Mouse (Mus musculus): Measurements from ENCODE around the gene Reps2. TPM values are rescaled to one million over a fixed set of nuclear protein-coding genes. Genes with fewer than 3 reads are reported as not detected.

Gene Reps2
- polyA plus RNA-seq, 1 experiment from 2014 or later = 1.4 TPM

DNA sequence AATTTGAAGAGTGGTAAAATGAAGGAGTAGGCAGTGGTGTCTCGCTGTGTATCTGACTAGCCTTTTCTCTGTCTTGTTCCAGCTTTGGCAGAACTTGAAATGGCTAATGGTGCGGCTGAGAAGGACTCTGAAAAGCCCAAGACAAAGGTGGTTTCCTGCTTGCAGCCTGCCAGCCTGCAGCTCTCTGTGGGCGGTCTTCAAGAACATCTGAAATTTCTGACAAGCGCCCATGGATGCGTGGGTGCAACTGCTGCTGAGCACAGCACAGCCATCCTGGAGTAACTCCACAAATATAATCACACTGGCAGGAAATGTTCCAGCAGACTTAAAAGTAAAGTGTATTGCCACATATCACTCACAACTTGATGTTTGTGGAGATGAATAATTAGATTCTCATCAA is 181.3 kb downstream of the Reps2 start:
- H3K36me3 ChIP-seq = no peaks in the 10 kb centered on the region
- H3K9ac ChIP-seq = no peak overlapping the region
- no peaks in the 10 kb centered on the region for H3K4me1 ChIP-seq
- no peak overlapping the region for H3K4me3 ChIP-seq
- ATAC-seq (ENCODE audit: low FRiP score, low read depth) = no peak
- 78% methylated on average over 5 of the region's 5 CpGs for WGBS
- no peak overlapping the region for H3K27ac ChIP-seq
- no peak overlapping the region for H3K4me2 ChIP-seq (replicated peaks)
- H3K9me3 ChIP-seq = no peaks in the 10 kb centered on the region
- H3K27me3 ChIP-seq = peaks cover 6% of the 10 kb centered on the region; the same call in 1 of the 2 replicates

DNA sequence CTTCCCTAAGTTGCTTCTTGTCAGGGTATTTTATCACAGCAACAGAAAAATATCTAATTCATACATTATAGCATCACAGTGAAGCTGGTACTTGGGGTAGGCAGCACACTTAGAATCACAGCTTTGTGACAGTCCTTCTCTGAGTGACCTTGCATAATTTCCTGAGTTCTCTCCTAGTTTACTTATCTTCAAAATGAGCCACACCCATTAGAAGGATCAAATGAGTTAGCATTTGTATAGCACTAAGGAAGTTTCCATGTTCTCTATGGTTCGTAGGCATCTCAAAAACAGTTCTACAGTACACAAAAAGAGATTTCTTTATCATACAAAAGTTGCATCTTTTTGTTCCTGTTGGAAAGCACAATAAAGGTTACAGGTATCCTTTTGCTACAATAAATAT is 187.0 kb downstream of the Reps2 start:
- no peak overlapping the region for H3K4me3 ChIP-seq

DNA sequence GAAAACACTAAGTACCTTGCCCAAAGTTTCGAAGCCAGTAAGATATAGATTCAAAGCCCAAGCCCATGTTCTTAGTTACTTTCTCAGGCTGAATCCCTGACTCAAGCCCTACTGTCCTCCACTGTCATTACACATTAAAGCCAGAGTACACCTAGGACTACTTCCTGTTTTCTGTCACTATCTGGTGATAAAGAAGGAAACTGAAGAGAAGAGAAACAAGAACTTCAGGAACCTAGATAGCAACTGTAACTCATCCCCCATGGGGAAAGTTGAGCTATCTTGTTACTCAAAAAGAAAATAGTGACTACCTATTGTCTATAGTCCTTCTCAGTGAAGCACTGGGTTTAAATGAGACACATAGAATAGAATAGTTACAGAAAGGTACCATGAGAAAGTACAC is 188.1 kb downstream of the Reps2 start:
- Histone ChIP-seq H3K27ac (no peak overlapping the region), H3K27me3 (peaks cover 18% of the 10 kb centered on the region; the same call in 1 of the 2 replicates), H3K4me2 (replicated peaks) (no peak overlapping the region), H3K36me3 (no peaks in the 10 kb centered on the region), H3K9me3 (no peaks in the 10 kb centered on the region), H3K9ac (no peak overlapping the region), H3K4me1 (no peaks in the 10 kb centered on the region), H3K4me3 (no peak overlapping the region)
- no peak for ATAC-seq (ENCODE audit: low FRiP score, low read depth)
- 76% methylated on average over 1 of the region's 1 CpGs for WGBS

More for the DNA sequence above, 187.0 kb downstream of the Reps2 start:
- Histone ChIP-seq H3K27ac (no peak overlapping the region), H3K9me3 (no peaks in the 10 kb centered on the region), H3K36me3 (no peaks in the 10 kb centered on the region), H3K4me1 (no peaks in the 10 kb centered on the region), H3K9ac (no peak overlapping the region), H3K27me3 (peaks cover 14% of the 10 kb centered on the region; the same call in 1 of the 2 replicates), H3K4me2 (replicated peaks) (no peak overlapping the region)
- no peak for ATAC-seq (ENCODE audit: low FRiP score, low read depth)
- 82% methylated on average over 1 of the region's 1 CpGs for WGBS

DNA sequence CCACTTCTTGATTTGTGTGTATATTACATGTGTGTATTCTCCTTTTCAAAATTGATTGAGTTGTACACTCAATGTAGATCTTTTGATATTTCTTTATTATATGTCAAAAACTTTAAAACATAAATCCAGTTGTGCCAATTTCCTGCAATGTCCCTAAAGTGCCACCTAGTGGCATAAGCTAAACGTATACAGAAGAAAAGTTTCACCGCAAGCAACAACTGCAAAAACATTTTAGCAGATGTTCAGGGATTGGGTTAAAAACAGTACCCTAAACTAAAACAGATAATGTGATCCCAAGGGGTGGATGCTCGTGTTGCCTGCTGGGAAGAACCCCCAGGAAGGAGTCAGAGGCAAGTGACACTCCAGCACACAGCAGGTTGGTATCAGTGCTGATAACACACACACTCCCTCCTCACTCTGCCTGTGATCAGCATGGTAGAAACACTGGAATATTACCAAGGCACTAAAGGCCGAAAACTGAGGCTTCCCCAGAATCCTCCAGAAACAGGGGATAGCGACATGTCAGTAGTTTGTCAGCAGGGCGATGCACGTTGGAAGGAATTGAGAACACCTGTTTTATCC is 189.5 kb downstream of the Reps2 start:
- no peak overlapping the region for H3K9ac ChIP-seq
- peaks cover 14% of the 10 kb centered on the region; the same call in 1 of the 2 replicates for H3K27me3 ChIP-seq
- H3K9me3 ChIP-seq = no peaks in the 10 kb centered on the region
- H3K4me2 ChIP-seq (replicated peaks) = no peak overlapping the region
- H3K36me3 ChIP-seq = no peaks in the 10 kb centered on the region
- 55% methylated on average over 7 of the region's 7 CpGs for WGBS
- H3K4me1 ChIP-seq = no peaks in the 10 kb centered on the region
- no peak overlapping the region for H3K4me3 ChIP-seq
- no peak overlapping the region for H3K27ac ChIP-seq
- ATAC-seq (ENCODE audit: low FRiP score, low read depth) = no peak

DNA sequence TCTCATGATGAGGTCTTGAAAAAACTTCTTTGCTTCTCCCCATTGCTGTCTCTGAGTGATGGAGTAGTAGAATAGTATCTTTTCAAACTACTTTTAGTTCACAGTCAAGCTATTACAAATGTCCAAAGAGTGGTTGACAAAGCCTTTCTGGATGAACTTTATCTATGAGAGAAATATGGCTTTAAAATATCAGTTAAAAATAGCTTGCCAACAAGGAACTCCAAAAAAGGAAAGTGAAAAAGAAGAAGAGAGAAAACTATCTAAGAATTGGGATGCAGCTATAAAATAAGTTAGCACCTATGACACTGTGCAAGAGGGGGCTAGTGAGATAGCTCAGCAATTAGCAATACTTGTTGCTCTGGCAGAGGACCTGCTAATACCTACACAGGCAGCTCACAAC is 190.8 kb downstream of the Reps2 start:
- H3K4me3 ChIP-seq = no peak overlapping the region
- no peaks in the 10 kb centered on the region for H3K4me1 ChIP-seq
- peaks cover 19% of the 10 kb centered on the region; the same call in 1 of the 2 replicates for H3K27me3 ChIP-seq
- no peaks in the 10 kb centered on the region for H3K9me3 ChIP-seq
- H3K9ac ChIP-seq = no peak overlapping the region
- no peaks in the 10 kb centered on the region for H3K36me3 ChIP-seq
- H3K27ac ChIP-seq = no peak overlapping the region
- no peak for ATAC-seq (ENCODE audit: low FRiP score, low read depth)
- H3K4me2 ChIP-seq (replicated peaks) = no peak overlapping the region

DNA sequence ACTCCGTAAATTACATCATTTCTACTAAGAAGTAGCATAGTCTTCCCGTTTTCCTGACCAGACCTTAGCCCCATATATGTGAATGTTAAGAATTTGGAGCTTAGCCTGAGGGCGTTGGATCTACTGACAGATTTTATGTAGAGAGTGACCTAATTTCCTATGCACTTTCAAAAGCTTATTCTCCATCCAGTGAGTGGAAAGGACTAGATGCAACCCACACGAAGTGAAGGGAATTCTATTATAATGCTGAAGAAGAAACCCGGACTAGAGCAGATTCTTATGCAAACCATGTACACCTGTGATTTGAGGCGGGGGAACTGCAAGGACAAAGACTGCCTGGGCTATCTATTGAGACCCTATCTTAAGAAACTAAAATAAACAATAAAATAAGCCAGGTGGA is 195.5 kb downstream of the Reps2 start:
- Histone ChIP-seq H3K9ac (no peak overlapping the region), H3K9me3 (no peaks in the 10 kb centered on the region), H3K27ac (no peak overlapping the region), H3K36me3 (no peaks in the 10 kb centered on the region), H3K4me3 (no peak overlapping the region), H3K4me2 (replicated peaks) (no peak overlapping the region), H3K27me3 (peaks cover 34% of the 10 kb centered on the region; the same call in 1 of the 2 replicates), H3K4me1 (no peaks in the 10 kb centered on the region)
- 59% methylated on average over 6 of the region's 6 CpGs for WGBS
- ATAC-seq (ENCODE audit: low FRiP score, low read depth) = no peak

DNA sequence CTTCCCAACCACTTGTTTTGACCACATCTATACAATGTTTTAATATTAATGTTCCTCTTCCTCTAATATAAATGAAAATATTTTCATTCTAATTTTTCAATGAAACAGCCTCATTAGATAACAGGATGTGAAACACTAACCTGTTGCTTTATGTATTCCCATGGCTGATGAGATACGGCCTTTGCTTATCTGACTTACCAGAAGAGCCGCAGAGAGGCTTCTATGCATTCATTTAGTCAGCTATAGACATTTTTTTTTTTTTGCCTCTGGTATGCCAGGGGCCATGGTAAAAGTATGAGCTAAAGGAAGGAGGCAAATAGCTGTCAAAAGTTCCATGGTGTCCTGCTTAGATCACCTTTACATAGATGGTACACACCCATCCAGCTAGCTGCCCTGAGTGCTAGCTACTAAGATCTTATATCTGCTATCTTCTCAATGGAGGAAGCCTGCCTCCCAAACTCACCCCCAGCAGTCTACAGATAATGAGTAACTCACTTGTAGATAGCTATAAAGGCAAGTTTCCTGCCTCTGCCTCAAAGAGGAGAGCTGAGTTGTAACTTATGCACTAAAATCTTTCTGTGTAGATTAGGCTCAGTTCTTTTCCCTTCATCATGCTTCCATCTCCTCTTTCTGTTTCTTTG is 196.7 kb downstream of the Reps2 start:
- Histone ChIP-seq H3K36me3 (no peaks in the 10 kb centered on the region), H3K9me3 (no peaks in the 10 kb centered on the region), H3K27me3 (peaks cover 41% of the 10 kb centered on the region), H3K4me1 (no peaks in the 10 kb centered on the region), H3K4me2 (replicated peaks) (no peak overlapping the region), H3K4me3 (no peak overlapping the region), H3K27ac (no peak overlapping the region), H3K9ac (no peak overlapping the region)
- WGBS = 93% methylated on average over 2 of the region's 2 CpGs
- ATAC-seq (ENCODE audit: low FRiP score, low read depth) = no peak

DNA sequence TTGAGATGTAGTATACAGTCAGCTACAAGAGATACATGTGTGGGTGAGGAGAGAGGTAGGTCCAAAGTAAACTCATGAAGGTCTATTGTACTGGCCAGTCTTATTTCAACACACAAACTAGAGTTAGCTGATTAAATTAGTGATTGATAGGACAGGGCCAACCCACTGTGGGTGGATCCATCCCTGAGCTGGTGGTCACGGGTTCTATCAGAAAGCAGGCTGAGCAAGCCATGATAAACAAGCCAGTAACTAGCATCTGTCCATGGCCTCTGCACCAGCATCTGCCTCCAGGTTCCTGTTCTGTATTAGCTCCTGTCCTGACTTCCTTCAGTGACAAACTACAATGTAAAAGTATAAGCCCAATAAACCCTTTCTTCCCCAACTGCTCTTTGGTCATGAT is 200.1 kb downstream of the Reps2 start:
- 81% methylated on average over 1 of the region's 1 CpGs for WGBS
- no peak overlapping the region for H3K27ac ChIP-seq
- no peak overlapping the region for H3K9ac ChIP-seq
- peaks cover 53% of the 10 kb centered on the region for H3K27me3 ChIP-seq
- no peak overlapping the region for H3K4me2 ChIP-seq (replicated peaks)
- H3K4me1 ChIP-seq = no peaks in the 10 kb centered on the region
- H3K9me3 ChIP-seq = no peaks in the 10 kb centered on the region
- no peaks in the 10 kb centered on the region for H3K36me3 ChIP-seq
- no peak overlapping the region for H3K4me3 ChIP-seq
- ATAC-seq (ENCODE audit: low FRiP score, low read depth) = no peak

DNA sequence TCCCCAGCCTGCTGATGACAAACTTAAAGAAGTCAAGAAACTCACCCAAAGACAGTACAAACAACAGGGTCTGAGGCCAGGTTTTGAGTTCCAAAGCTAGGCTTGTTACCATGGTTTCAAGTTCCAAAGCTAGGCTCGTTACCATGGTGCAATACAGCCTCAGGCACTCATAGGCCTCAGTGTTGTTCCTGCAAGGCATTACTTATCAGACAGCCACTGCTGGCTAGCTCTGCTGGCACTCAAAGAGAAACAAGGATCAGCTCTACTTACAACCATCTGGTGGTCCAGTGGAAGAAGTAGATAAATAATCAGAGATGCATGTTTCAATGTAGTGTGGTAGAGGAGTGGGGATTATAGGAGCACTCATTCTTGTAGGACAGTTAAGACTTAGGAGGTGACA is 200.5 kb downstream of the Reps2 start:
- no peaks in the 10 kb centered on the region for H3K36me3 ChIP-seq
- H3K9ac ChIP-seq = no peak overlapping the region
- H3K4me2 ChIP-seq (replicated peaks) = no peak overlapping the region
- H3K9me3 ChIP-seq = no peaks in the 10 kb centered on the region
- ATAC-seq (ENCODE audit: low FRiP score, low read depth) = no peak
- H3K4me3 ChIP-seq = no peak overlapping the region
- H3K4me1 ChIP-seq = no peaks in the 10 kb centered on the region
- 46% methylated on average over 1 of the region's 1 CpGs for WGBS
- peaks cover 55% of the 10 kb centered on the region for H3K27me3 ChIP-seq
- no peak overlapping the region for H3K27ac ChIP-seq

DNA sequence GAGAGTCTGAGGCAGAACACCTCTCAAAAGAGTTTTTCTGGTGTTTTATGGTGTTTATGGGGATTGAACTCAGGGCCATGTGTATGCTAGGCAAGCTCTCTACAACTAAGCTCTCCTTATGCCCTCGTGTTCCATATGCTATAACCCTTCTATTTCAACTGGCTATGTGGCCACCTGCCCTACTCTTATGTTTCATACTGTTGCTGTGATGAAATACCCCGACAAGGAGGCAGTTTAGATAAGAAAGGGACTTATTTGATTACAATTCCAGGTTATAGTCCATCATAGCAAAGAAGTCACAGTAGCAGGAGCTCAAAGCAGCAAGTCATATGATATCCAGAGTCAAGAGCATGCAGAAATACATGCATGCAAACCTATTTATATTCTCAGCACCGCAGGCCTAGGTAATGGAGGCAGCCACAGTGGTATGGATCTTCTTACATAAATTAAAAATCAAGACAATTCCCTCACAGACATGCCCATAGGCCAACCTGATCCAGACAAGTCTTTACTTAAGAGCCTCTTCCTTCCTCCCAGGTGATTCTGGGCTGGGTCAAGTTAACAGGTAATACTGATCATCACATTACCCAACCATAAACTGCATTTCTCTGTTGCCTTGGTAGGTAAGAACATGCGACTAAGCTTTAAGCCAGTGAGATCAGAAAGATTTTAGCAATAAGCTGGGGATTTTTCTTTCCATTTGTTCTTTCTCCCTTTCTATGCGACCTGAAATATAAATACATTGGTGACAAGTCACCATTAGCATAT is 210.5 kb downstream of the Reps2 start:
- Histone ChIP-seq H3K4me3 (no peak overlapping the region), H3K27me3 (peaks cover 11% of the 10 kb centered on the region; the same call in 1 of the 2 replicates), H3K4me2 (replicated peaks) (no peak overlapping the region), H3K9ac (no peak overlapping the region), H3K36me3 (no peaks in the 10 kb centered on the region), H3K9me3 (no peaks in the 10 kb centered on the region), H3K27ac (no peak overlapping the region), H3K4me1 (no peaks in the 10 kb centered on the region)
- no peak for ATAC-seq (ENCODE audit: low FRiP score, low read depth)
- 71% methylated on average over 5 of the region's 5 CpGs for WGBS

DNA sequence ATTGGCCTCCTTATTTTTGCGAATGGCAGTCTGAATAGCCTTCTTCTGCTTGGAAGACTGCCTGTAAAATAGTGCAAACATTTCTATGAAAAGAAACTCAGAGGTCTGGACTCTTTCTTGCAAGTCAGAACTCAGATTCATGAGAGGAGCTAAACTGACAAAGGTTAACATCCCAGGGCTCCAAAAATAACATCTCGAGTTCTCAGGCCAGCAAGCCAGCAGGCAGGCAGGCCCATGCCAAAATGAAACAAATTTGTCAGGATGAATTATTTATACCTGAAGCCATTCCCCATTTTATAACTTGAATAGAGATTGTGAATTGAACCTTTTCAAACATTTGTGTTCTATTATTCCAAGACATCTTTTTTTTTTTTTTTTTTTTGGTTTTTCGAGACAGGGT is 215.8 kb downstream of the Reps2 start:
- WGBS = 72% methylated on average over 2 of the region's 3 CpGs
- H3K4me2 ChIP-seq (replicated peaks) = no peak overlapping the region
- no peak overlapping the region for H3K27ac ChIP-seq
- H3K36me3 ChIP-seq = no peaks in the 10 kb centered on the region
- H3K9me3 ChIP-seq = no peaks in the 10 kb centered on the region
- H3K27me3 ChIP-seq = peaks cover 3% of the 10 kb centered on the region; the same call in 1 of the 2 replicates
- no peak for ATAC-seq (ENCODE audit: low FRiP score, low read depth)
- H3K4me3 ChIP-seq = no peak overlapping the region
- no peak overlapping the region for H3K9ac ChIP-seq
- no peaks in the 10 kb centered on the region for H3K4me1 ChIP-seq

DNA sequence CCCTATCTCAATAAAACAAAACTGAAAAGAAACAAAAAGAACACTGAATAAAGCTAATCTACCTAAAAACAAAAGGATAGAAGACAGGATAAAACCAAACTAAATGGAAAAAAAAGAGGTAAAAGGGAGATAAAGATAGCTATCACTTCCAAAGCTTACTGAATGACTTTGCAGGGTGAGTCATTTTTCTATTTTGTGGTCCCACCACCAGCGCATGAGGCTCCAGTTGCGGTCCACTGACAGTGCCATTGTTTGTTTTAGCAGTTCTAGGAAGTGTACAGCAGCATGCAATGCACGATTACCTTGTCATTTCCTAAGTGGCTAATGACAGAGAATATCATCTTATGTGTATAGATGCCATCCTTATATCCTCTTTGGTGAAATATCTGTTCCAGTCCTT is 224.0 kb downstream of the Reps2 start:
- Histone ChIP-seq H3K4me3 (no peak overlapping the region), H3K9ac (no peak overlapping the region), H3K9me3 (no peaks in the 10 kb centered on the region), H3K27ac (no peak overlapping the region), H3K27me3 (peaks cover 18% of the 10 kb centered on the region; the same call in 1 of the 2 replicates), H3K4me1 (no peaks in the 10 kb centered on the region), H3K36me3 (no peaks in the 10 kb centered on the region), H3K4me2 (replicated peaks) (no peak overlapping the region)
- WGBS = 85% methylated on average over 3 of the region's 3 CpGs
- no peak for ATAC-seq (ENCODE audit: low FRiP score, low read depth)
